Mouse (Mus musculus): ENCODE data around the gene Gadd45g. TPM values are rescaled to one million over a fixed set of nuclear protein-coding genes. Genes with fewer than 3 reads are reported as not detected.

The Gadd45g gene
- polyA plus RNA-seq, 1 experiment from 2014 or later: 19.5 TPM

DNA sequence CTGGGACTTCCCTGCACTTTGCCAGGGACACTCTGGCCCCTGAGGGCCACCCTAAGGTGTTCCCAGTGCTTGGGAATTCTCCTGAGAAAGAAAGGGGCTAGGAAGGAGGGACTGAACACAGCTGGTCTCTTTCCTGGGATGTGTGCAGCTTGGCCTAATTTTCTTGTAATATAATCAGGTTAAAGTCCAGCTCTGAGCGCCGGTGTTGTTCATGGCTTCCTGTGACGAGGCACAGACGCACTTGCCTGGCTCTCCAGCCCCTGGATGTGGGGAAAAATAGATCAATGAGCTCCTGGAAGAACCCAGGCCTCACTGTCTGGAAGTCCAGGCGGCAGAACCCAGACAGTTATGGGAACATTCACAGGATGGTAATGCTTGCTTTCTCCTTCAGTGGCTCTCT lies 10.7 kb downstream of the Gadd45g start:
- Histone ChIP-seq H3K27me3 (no peaks in the 10 kb centered on the region), H3K9me3 (replicated peaks) (no peaks in the 10 kb centered on the region), H3K9ac (no peak overlapping the region), H3K4me1 (replicated peaks) (peaks cover 21% of the 10 kb centered on the region), H3K27ac (no peak overlapping the region), H3K36me3 (no peaks in the 10 kb centered on the region), H3K4me2 (no peak overlapping the region), H3K4me3 (replicated peaks) (no peak overlapping the region)
- 68% methylated on average over 5 of the region's 5 CpGs for WGBS (ENCODE audit: insufficient replicate concordance)
- DNase-seq (no peak), ATAC-seq (ENCODE audit: low read depth) (no peak)

GRCm38 (mm10) chr13:51858475-51858874 lies 12.0 kb downstream of the Gadd45g start:
- H3K9me3 ChIP-seq (replicated peaks): no peaks in the 10 kb centered on the region
- no peak for ATAC-seq (ENCODE audit: low read depth)
- no peak overlapping the region for H3K9ac ChIP-seq
- no peak overlapping the region for H3K4me2 ChIP-seq
- no peak overlapping the region for H3K27ac ChIP-seq
- H3K36me3 ChIP-seq: no peaks in the 10 kb centered on the region
- no peak for DNase-seq
- H3K4me1 ChIP-seq (replicated peaks): peaks cover 9% of the 10 kb centered on the region
- no peak overlapping the region for H3K4me3 ChIP-seq (replicated peaks)
- 0 out of 2 replicates have a peak, but pooled peaks cover 5% of the 10 kb centered on the region for H3K27me3 ChIP-seq
- 53% methylated on average over 4 of the region's 4 CpGs for WGBS (ENCODE audit: insufficient replicate concordance)

DNA sequence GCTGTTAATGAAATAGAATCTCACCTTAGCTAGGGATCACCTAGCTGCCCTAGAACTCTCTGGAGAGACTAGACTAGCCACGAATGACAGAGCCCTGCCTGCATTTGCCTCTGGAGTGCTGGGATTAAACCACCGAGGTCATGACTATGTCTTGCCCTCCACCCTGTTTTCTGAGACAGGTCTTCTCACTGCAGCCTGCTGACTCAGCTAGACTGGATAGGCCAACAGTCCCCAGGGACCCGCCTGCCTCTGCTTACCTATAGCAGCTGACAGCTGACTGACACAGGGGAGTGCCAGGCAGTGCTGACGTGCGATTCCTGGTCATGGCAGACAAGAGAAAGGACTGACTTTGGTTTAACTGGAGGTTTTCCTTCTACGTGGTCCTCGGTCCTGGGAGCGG lies 12.7 kb downstream of the Gadd45g start:
- DNase-seq: no peak
- Histone ChIP-seq H3K4me2 (no peak overlapping the region), H3K9me3 (replicated peaks) (no peaks in the 10 kb centered on the region), H3K36me3 (no peaks in the 10 kb centered on the region), H3K4me1 (replicated peaks) (peaks cover 6% of the 10 kb centered on the region; the same call in 1 of the 2 replicates), H3K4me3 (replicated peaks) (no peak overlapping the region), H3K9ac (no peak overlapping the region), H3K27me3 (0 out of 2 replicates have a peak, but pooled peaks cover 6% of the 10 kb centered on the region), H3K27ac (no peak overlapping the region)
- no peak for ATAC-seq (ENCODE audit: low read depth)
- WGBS (ENCODE audit: insufficient replicate concordance): 75% methylated on average over 8 of the region's 8 CpGs

GRCm38 (mm10) chr13:51859798-51860197 lies 13.3 kb downstream of the Gadd45g start:
- WGBS (ENCODE audit: insufficient replicate concordance): 23% methylated on average over 3 of the region's 3 CpGs
- Histone ChIP-seq H3K4me2 (no peak overlapping the region), H3K4me1 (replicated peaks) (peaks cover 6% of the 10 kb centered on the region; the same call in 1 of the 2 replicates), H3K9me3 (replicated peaks) (no peaks in the 10 kb centered on the region), H3K27ac (no peak overlapping the region), H3K36me3 (no peaks in the 10 kb centered on the region), H3K4me3 (replicated peaks) (no peak overlapping the region), H3K9ac (no peak overlapping the region), H3K27me3 (0 out of 2 replicates have a peak, but pooled peaks cover 6% of the 10 kb centered on the region)
- ATAC-seq (ENCODE audit: low read depth) (no peak), DNase-seq (no peak)

- Histone ChIP-seq H3K27me3 (peaks cover 6% of the 10 kb centered on the region; the same call in 1 of the 2 replicates), H3K9me3 (replicated peaks) (no peaks in the 10 kb centered on the region), H3K4me2 (no peak overlapping the region), H3K36me3 (no peaks in the 10 kb centered on the region), H3K4me3 (replicated peaks) (no peak overlapping the region), H3K9ac (no peak overlapping the region), H3K27ac (no peak overlapping the region), H3K4me1 (replicated peaks) (peaks cover 6% of the 10 kb centered on the region; the same call in 1 of the 2 replicates)
- DNase-seq (no peak), ATAC-seq (ENCODE audit: low read depth) (no peak)
- 83% methylated on average over 1 of the region's 1 CpGs for WGBS (ENCODE audit: insufficient replicate concordance)
Observed at GRCm38 (mm10) chr13:51862750-51863149, 16.3 kb downstream of the Gadd45g start.

GRCm38 (mm10) chr13:51866151-51866659 lies 19.7 kb downstream of the Gadd45g start:
- Histone ChIP-seq H3K4me3 (replicated peaks) (no peak overlapping the region), H3K4me2 (no peak overlapping the region), H3K4me1 (replicated peaks) (no peaks in the 10 kb centered on the region; the same call in 1 of the 2 replicates), H3K9ac (no peak overlapping the region), H3K36me3 (no peaks in the 10 kb centered on the region), H3K9me3 (replicated peaks) (no peaks in the 10 kb centered on the region), H3K27ac (no peak overlapping the region), H3K27me3 (peaks cover 6% of the 10 kb centered on the region; the same call in 1 of the 2 replicates)
- 55% methylated on average over 11 of the region's 11 CpGs for WGBS (ENCODE audit: insufficient replicate concordance)
- no peak for ATAC-seq (ENCODE audit: low read depth)
- no peak for DNase-seq

- WGBS (ENCODE audit: insufficient replicate concordance): 69% methylated on average over 12 of the region's 12 CpGs
- Histone ChIP-seq H3K9me3 (replicated peaks) (no peaks in the 10 kb centered on the region), H3K4me3 (replicated peaks) (no peak overlapping the region), H3K4me1 (replicated peaks) (no peaks in the 10 kb centered on the region; the same call in 1 of the 2 replicates), H3K27me3 (no peaks in the 10 kb centered on the region; the same call in 1 of the 2 replicates), H3K27ac (no peak overlapping the region), H3K4me2 (no peak overlapping the region), H3K36me3 (no peaks in the 10 kb centered on the region), H3K9ac (no peak overlapping the region)
- ATAC-seq (ENCODE audit: low read depth) (no peak), DNase-seq (no peak)
Observed at GRCm38 (mm10) chr13:51868491-51869128, 22.1 kb downstream of the Gadd45g start.

DNA sequence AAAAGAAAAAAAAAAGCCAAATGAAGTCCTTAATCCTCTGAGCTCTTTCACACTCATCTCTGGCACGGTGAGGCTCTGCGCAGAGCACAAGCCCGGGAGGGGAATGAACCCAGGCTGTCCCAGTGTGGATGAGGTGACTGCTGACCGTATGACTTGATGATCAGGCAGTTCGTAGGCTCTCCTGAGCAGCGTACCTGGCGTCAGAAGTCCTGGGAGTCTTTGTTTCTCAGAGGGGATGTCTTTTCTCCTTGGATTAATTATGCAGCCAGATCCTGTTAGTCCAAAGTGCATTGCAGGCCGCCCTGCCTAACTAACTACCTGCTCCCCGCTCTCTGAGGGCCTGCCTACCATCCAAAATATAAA lies 22.6 kb downstream of the Gadd45g start:
- no peak for ATAC-seq (ENCODE audit: low read depth)
- H3K9ac ChIP-seq: no peak overlapping the region
- no peak for DNase-seq
- 77% methylated on average over 9 of the region's 9 CpGs for WGBS (ENCODE audit: insufficient replicate concordance)
- no peak overlapping the region for H3K4me2 ChIP-seq
- no peaks in the 10 kb centered on the region for H3K9me3 ChIP-seq (replicated peaks)
- H3K4me3 ChIP-seq (replicated peaks): no peak overlapping the region
- H3K27ac ChIP-seq: no peak overlapping the region
- H3K36me3 ChIP-seq: no peaks in the 10 kb centered on the region
- H3K4me1 ChIP-seq (replicated peaks): no peaks in the 10 kb centered on the region; the same call in 1 of the 2 replicates
- no peaks in the 10 kb centered on the region; the same call in 1 of the 2 replicates for H3K27me3 ChIP-seq

DNA sequence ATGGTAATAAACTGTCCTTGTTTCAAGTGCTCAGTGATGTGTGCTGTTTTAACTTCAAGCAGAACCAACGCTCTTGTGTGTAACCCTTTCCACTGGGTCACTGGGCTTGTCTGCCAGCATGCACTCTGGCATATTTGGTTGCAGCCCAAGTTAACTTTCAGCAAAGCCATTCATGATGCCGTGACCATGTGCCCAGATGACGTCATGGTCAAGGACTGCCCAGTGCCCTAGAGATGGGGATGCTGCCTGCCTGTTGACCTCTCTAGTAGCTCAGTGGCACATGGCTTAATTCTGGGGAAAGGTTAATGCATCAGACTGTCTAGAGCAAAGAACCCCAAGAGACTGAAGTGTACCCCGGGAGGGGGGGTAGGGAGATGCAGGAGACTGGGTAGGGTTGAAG lies 24.7 kb downstream of the Gadd45g start:
- Histone ChIP-seq H3K4me3 (replicated peaks) (no peak overlapping the region), H3K9me3 (replicated peaks) (no peaks in the 10 kb centered on the region), H3K27me3 (no peaks in the 10 kb centered on the region; the same call in 1 of the 2 replicates), H3K27ac (no peak overlapping the region), H3K4me1 (replicated peaks) (no peaks in the 10 kb centered on the region), H3K4me2 (no peak overlapping the region), H3K9ac (no peak overlapping the region), H3K36me3 (no peaks in the 10 kb centered on the region)
- ATAC-seq (ENCODE audit: low read depth) (no peak), DNase-seq (no peak)
- WGBS (ENCODE audit: insufficient replicate concordance): 79% methylated on average over 4 of the region's 4 CpGs

GRCm38 (mm10) chr13:51872252-51872962 lies 25.9 kb downstream of the Gadd45g start:
- H3K4me1 ChIP-seq (replicated peaks): no peaks in the 10 kb centered on the region; the same call in 1 of the 2 replicates
- no peaks in the 10 kb centered on the region for H3K9me3 ChIP-seq (replicated peaks)
- no peaks in the 10 kb centered on the region; the same call in 1 of the 2 replicates for H3K27me3 ChIP-seq
- H3K4me3 ChIP-seq (replicated peaks): no peak overlapping the region
- H3K4me2 ChIP-seq: no peak overlapping the region
- ATAC-seq (ENCODE audit: low read depth): no peak
- DNase-seq: no peak
- H3K36me3 ChIP-seq: no peaks in the 10 kb centered on the region
- WGBS (ENCODE audit: insufficient replicate concordance): 81% methylated on average over 9 of the region's 9 CpGs
- H3K27ac ChIP-seq: no peak overlapping the region
- H3K9ac ChIP-seq: no peak overlapping the region

GRCm38 (mm10) chr13:51872963-51873514 lies 26.6 kb downstream of the Gadd45g start:
- DNase-seq: no peak
- Histone ChIP-seq H3K9me3 (replicated peaks) (no peaks in the 10 kb centered on the region), H3K27me3 (no peaks in the 10 kb centered on the region; the same call in 1 of the 2 replicates), H3K4me1 (replicated peaks) (no peaks in the 10 kb centered on the region; the same call in 1 of the 2 replicates), H3K4me3 (replicated peaks) (no peak overlapping the region), H3K27ac (no peak overlapping the region), H3K4me2 (no peak overlapping the region), H3K9ac (no peak overlapping the region), H3K36me3 (no peaks in the 10 kb centered on the region)
- WGBS (ENCODE audit: insufficient replicate concordance): 73% methylated on average over 9 of the region's 9 CpGs
- no peak for ATAC-seq (ENCODE audit: low read depth)
